Mouse (Mus musculus) thymus, postnatal 36 days (tissue): ENCODE results near the gene Ccdc73.

Experiments used
- DNase-seq, 2 experiments: peaks; one replicate each; pipeline ENCODE4 v3.0.0; 2022; ENCODE audit warnings: mixed read lengths in 2 of 2

Ccdc73 gene

GRCm38 (mm10) chr2:105028806-105029205, 161.2 kb downstream of the Ccdc73 start:
- no peak for DNase-seq

GRCm38 (mm10) chr2:105030505-105030904, 162.9 kb downstream of the Ccdc73 start:
- no peak for DNase-seq

- no peak for DNase-seq
These were observed 166.5 kb downstream of the Ccdc73 start for GRCm38 (mm10) chr2:105034084-105034483.

GRCm38 (mm10) chr2:105035985-105036384, 168.4 kb downstream of the Ccdc73 start:
- DNase-seq = no peak

- no peak for DNase-seq
These were observed 168.9 kb downstream of the Ccdc73 start for GRCm38 (mm10) chr2:105036401-105037070.

- peak; percentile 44 to 48 for DNase-seq
These were observed 170.5 kb downstream of the Ccdc73 start for GRCm38 (mm10) chr2:105037956-105038569.

- DNase-seq = no peak
These were observed 171.3 kb downstream of the Ccdc73 start for GRCm38 (mm10) chr2:105038879-105039278.

GRCm38 (mm10) chr2:105040859-105041258, 173.3 kb downstream of the Ccdc73 start:
- no peak for DNase-seq

- no peak for DNase-seq
These were observed 175.5 kb downstream of the Ccdc73 start for GRCm38 (mm10) chr2:105043152-105043551.

GRCm38 (mm10) chr2:105048301-105048700, 180.7 kb downstream of the Ccdc73 start:
- DNase-seq = no peak

GRCm38 (mm10) chr2:105055529-105055928, 187.9 kb downstream of the Ccdc73 start:
- no peak for DNase-seq

- DNase-seq = no peak
These were observed 191.0 kb downstream of the Ccdc73 start for GRCm38 (mm10) chr2:105058577-105059116.

GRCm38 (mm10) chr2:105062741-105063372, 195.3 kb downstream of the Ccdc73 start:
- no peak for DNase-seq
